Mouse (Mus musculus) left cerebral cortex, postnatal 10 days (tissue): ENCODE data around the gene Gm5868. TPM values are rescaled to one million over a fixed set of nuclear protein-coding genes. Genes with fewer than 3 reads are reported as not detected.
"Not testable (repeated sequence)": the region's sequence is repeated elsewhere in the genome, so short reads cannot be mapped to it uniquely, and the experiment has no call there.

Experiments used
- DNase-seq, 2 experiments: peaks; one replicate each; pipeline ENCODE4 v3.0.0; 2021 to 2022; ENCODE audit warnings: low spot score in 2 of 2, mixed read lengths in 1 of 2; ENCODE audit errors: extremely low spot score in 1 of 2
- intact Hi-C: fragments of 180-260 bp; cut with DNase I; formaldehyde crosslinking; loops from one replicate; pipeline ENCODE4 v1.15.1; 2025
- total RNA-seq, 2 experiments: library from RNA; stranded (reverse); gene quantifications; 2 replicates each; pipeline ENCODE4 v1.2.3; 2021

Gene Gm5868
- total RNA-seq, result 1 to 10 TPM; 1.7 to 1.9 TPM

GRCm38 (mm10) chr5:72587192-72587681 is at the start of gene Gm5868:
TSS of gene Gm5868 (minus strand) at chr5:72587551.
- intact Hi-C loops, result loop anchor here (5.0 kb wide), 1 partner anchor 420 kb away; the partner anchor contains the start of gene Slc10a4
- peak in 1 of 2 experiments; percentile 22 for DNase-seq

DNA sequence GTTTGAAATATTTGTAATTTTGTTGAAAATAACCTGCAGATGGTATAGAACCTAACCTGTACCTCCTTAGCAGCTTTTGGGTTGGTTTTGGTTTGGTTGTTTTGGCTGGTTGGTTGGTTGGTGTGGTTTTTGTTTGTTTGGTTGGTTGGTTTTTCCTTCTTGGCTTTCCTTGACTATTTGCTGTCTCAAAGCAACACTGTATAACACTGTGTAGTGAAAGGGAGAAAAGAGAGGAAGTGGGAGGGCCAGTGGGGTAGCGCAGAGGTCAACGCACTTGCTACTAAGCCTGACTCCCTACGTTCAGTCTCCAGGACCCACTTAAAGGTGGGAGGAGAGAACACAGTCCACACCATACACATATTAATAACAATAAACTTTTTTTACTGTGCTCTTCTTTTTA is 49.2 kb upstream of the Gm5868 start:
- no peak for DNase-seq
- intact Hi-C loops, result no loop called here

DNA sequence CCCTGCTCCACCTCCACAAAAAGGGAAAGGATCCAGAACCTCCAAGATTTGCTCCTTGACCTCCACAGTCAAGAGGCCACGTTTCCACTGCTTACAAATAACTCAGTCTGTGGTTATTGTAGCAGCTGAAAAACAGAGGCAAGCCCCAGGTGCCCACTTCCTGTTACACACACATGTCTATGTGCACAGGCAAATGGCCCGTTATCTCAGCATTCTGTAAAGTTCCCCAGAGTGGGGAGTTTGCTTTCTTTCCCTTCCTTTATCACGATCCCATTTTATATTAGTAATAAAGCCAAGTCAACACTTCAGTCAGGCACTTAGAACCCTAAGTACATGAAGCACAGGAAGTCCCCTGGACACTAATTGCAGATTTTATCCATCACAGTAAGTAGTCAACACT is 48.8 kb upstream of the Gm5868 start:
- no peak for DNase-seq
- intact Hi-C loops, result no loop called here

GRCm38 (mm10) chr5:72634791-72635271 is 47.5 kb upstream of the Gm5868 start:
- DNase-seq, result no peak
- intact Hi-C loops, result no loop called here

GRCm38 (mm10) chr5:72630026-72630425 is 42.7 kb upstream of the Gm5868 start:
- no peak for DNase-seq
- intact Hi-C loops, result no loop called here

DNA sequence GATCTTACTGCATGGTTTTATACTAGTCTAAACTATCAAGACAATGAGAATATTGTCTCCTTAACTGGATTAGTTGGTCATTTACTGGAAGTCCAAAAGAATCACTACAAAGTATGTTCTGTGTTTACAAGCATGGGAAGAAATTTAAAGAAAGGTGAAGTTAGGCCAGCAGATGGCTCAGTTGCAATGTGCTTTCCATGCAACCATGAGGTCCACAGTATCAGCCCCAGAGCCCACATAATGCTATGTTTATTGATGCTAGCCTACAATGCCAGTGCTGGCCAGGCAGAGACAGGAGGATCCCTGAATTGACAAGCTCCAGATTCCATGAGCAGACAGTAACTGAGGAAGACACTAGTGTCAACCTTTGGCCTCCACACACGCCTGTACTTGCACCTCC is 33.7 kb upstream of the Gm5868 start:
- no peak for DNase-seq
- intact Hi-C loops, result no loop called here

- intact Hi-C loops, result no loop called here
- DNase-seq, result no peak
These were observed 30.1 kb upstream of the Gm5868 start for GRCm38 (mm10) chr5:72617413-72617812.

DNA sequence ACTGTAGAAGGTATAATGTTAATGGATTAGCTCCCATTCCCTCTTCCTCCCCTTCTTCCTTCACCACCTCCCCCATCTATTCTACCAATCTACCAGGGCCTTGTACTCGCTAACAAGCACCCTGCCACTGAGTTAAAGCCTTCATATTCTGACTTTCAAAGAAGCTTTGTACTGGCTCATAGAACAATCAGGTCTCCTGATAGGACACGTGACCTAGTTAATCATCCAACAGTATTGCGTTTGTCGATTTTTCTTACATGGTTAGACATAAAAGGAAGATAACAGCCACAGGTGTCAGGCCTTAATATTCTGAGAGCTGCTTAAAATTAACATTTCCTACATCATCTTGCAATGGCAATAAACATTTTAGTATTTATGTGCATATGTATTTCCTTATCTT is 15.8 kb upstream of the Gm5868 start:
- intact Hi-C loops, result no loop called here
- no peak for DNase-seq

DNA sequence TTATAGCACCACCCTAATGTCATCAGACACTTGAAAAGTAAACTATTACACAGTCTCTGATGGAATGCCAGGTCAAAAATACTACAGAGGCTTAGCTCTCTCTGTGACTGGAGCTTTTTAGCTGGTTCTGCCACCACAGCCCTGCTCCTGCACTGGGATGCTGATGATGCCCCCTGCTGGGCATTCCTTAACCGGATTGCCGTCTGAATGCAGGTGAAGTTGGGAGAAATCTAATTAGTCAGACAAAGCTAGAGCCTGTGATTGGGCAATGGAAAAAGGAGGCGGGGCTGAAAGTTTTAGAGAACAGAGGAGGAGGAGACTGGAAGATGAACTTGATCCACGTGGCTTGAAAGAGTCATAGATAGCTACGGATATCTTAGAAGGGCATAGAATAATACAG is 13.7 kb upstream of the Gm5868 start:
- peak in 1 of 2 experiments; percentile 26 for DNase-seq
- intact Hi-C loops, result no loop called here

- intact Hi-C loops, result loop anchor here (5.0 kb wide), 1 partner anchor 421 kb away; the partner anchor contains the start of gene Slc10a4
- DNase-seq, result not testable (repeated sequence)
These were observed 622 bp downstream of the Gm5868 start for GRCm38 (mm10) chr5:72586667-72587191.

- not testable (repeated sequence) for DNase-seq
- intact Hi-C loops, result loop anchor here (5.0 kb wide), 1 partner anchor 421 kb away; the partner anchor contains the start of gene Slc10a4
These were observed 1.2 kb downstream of the Gm5868 start for GRCm38 (mm10) chr5:72586122-72586521.

- intact Hi-C loops, result not testable (repeated sequence)
- DNase-seq, result peak in 1 of 2 experiments; percentile 20
These were observed 6.4 kb downstream of the Gm5868 start, which contains the start of gene Zar1 for GRCm38 (mm10) chr5:72580970-72581332. TSS of gene Zar1 (minus strand) at chr5:72581254.

DNA sequence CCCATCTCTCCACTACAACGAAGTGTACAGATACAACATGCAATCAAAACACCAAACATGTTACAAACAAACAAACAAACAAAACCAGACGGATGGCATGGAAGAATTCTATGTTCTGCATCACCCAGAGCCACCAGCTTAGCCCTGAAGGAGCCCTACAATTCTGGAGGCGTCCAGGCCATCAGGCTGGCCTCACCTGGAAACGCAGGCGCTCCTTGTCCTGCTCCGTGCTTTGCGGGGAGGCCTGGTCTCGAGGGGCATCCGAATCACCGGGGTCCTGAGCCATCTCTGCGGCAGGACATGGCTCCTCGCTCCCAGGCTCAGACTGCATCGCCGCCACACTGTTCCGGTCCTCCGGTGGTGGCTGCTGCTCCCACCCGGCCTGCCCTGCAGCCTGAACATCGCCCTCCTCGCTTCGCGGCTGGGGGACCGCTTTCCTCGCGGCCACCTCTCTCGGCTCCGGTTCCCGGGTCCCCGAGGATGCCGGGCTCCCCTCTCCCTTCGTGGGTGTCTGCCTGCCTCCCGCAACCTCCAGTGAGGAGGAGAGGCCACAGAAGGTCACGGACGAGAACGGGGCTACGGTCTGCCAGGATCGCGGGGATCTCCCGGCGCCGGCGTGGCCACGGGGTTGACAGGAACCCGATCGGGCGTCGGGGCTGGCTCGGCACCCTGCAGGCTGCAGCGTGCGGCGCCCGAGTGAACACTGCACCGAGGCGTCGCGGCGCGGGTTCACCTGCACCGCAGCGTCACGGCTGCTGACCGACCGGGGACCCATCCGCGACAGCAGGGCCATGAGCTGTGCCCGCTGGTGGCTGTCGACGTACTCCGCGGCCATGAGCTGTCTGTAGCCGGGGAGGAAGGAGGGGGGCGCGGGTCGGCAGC is 7.0 kb downstream of the Gm5868 start:
- intact Hi-C loops, result not testable (repeated sequence)
- DNase-seq, result peak in 1 of 2 experiments; percentile 24

DNA sequence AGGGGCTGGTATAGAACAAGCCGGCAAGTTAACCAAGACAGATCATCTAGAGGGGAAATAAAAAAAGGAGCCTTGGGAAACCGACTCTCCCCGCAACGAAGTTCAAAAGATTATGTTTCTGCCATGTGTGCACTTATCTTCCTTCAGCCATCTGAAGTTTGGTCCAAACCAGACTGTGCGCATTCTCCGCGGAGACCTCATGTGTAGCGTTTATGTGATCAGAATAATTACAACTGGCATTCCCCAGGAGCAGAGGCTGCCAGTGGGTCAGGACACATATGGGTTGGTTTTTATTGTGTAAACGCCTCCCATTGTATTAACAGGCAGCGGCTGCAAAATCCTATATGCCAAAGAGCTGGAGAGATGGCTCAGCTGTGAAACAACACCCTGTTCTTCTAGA is 7.8 kb downstream of the Gm5868 start:
- intact Hi-C loops, DNase-seq: not testable (repeated sequence)

DNA sequence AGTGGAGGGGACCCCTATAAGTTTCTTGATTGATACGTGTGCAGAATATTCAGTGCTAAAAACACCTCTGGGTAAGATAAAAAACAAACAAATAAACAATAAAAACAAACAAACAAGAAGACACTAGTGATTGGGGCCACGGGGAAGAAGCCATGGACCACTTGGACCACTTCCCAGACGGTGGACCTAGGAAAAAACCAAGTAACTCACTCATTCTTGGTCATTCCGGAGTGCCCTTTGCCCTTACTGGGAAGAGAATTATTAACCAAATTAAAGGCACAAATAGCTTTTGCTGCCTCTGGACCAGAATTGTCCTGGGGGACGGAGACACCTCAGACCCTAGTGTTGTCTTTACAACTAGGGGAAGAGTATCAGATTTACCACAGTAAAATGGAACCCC is 21.7 kb downstream of the Gm5868 start:
- DNase-seq, result no peak
- intact Hi-C loops, result no loop called here

GRCm38 (mm10) chr5:72563183-72563582 is 24.2 kb downstream of the Gm5868 start:
- DNase-seq, intact Hi-C loops: not testable (repeated sequence)

DNA sequence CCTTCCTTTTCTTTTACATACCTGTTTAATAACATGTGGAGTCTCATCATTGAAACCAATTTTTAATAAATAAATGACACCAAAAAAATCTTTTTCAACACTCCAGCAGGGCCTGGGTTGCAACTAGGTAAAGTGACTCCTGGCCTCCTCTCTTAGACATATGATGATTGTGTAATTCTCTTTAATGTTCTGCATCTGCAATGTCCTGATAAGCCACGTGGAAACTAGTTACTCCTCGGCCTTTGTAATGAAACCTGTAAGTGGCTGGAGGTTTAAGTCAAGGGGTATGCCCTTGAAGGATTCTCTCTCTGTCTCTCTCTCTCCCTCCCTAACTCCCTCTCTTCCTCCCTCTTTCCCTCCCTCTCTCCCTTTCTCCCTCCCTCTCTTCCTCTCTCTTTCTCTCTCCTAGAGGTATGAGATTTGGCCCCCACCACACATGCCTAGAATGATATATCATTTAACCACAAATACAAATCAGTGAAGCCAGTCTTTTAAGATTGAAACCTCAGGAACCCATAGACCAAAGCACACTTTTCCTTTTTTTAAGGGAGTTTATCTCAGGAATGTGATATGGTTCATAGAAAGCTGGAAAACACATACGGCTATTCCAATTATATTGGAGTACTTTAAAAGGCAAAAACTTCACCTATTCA is 26.2 kb downstream of the Gm5868 start:
- intact Hi-C loops, result no loop called here

GRCm38 (mm10) chr5:72559544-72560049 is 27.8 kb downstream of the Gm5868 start, which contains the start of gene Nfxl1:
TSS of gene Nfxl1 (minus strand) at chr5:72559684.
- DNase-seq, result peak; percentile 97 to 98
- intact Hi-C loops, result loop anchor here (5.0 kb wide), 1 partner anchor 198 kb away; no protein-coding TSS in a partner anchor

More for the DNA sequence above, 26.2 kb downstream of the Gm5868 start:
- DNase-seq, result no peak
